Mouse (Mus musculus): ENCODE measurements around the gene Mep1a. TPM values are rescaled to one million over a fixed set of nuclear protein-coding genes. Genes with fewer than 3 reads are reported as not detected.

Mep1a gene
- polyA plus RNA-seq (2017; shearing (Covaris generic)): under 1 TPM in 1 of 2 experiments, not detected in 1; 0.12 TPM

GRCm38 (mm10) chr17:43502592-43502991 is at the start of gene Mep1a:
Gene Mep1a (minus strand): TSS chr17:43502812.

DNA sequence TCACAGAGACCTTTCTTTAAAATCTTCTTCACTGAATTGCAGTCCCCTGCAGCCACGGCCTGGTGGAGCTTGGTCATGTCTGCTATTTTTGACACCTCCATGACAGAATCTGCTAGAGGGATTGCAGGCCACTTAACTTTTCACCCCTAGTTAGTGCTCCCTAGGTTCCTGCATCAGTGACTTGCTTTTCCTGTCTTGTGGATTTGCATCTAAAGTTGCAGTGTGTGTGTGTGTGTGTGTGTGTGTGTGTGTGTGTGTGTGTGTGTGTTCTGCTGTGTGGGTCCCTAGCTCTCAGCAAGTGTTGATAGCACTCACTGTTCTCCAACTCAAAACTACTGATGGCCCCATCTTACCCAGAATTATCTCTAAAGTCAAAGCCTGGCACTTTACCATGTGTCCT is 40.9 kb upstream of the Mep1a start, which contains the start of gene Ankrd66:
Ankrd66 (minus strand) TSS at position 101 of the 400 bp plus-strand sequence.

Other genes starting within 250 kb of the Mep1a start
- gene Adgrf1, start 232.5 kb downstream of the Mep1a start, polyA plus RNA-seq (2017; shearing (Covaris generic)): not detected
- under 1 TPM; 0.37 to 0.65 TPM for gene Adgrf5, start 142.4 kb downstream of the Mep1a start, polyA plus RNA-seq (2017; shearing (Covaris generic))
- gene Ankrd66, start 40.8 kb upstream of the Mep1a start, polyA plus RNA-seq (2017; shearing (Covaris generic)): not detected
- gene Pla2g7, start 65.3 kb upstream of the Mep1a start, polyA plus RNA-seq (2017; shearing (Covaris generic)): 1 to 10 TPM; 3.7 to 4.7 TPM
- not detected for gene Tdrd6, start 127.5 kb upstream of the Mep1a start, polyA plus RNA-seq (2017; shearing (Covaris generic))
- 10 to 100 TPM in 1 of 2 experiments, 1 to 10 TPM in 1; 4.7 to 12.6 TPM for gene Slc25a27, start 164.4 kb upstream of the Mep1a start, polyA plus RNA-seq (2017; shearing (Covaris generic))
- 1 to 10 TPM; 1.1 to 1.5 TPM for gene Cyp39a1, start 164.6 kb upstream of the Mep1a start, polyA plus RNA-seq (2017; shearing (Covaris generic))

All from inflammation-experienced regulatory T-cells (primary cell).